Mouse (Mus musculus) embryonic facial prominence, embryonic 14.5 days (tissue): ENCODE measurements at regions not wholly inside any gene's neighbourhood (a gene's known extent, or its start where the extent isn't known, plus 50 kb on each side); places are given as distances from the start of the nearest gene placed in this dataset.

ENCODE experiments used
- ATAC-seq: fragments of 200-750 bp; cut with Nextera tagmentation; 2 replicates; pipeline ENCODE4 v1.8.0; 2017; ENCODE audit warnings: low read depth, moderate number of reproducible peaks, moderate TSS enrichment
- DNase-seq: peaks from one replicate; pipeline ENCODE4 v3.0.0-alpha.2; 2015; ENCODE audit warnings: low spot score
- H3K27ac ChIP-seq: fragments of 300-500 bp; sonication (generic); replicated peaks from 2 replicates; pipeline ENCODE4 v1.5.1; 2014; ENCODE audit warnings: low read depth, mild to moderate bottlenecking, low read length, moderate library complexity
- H3K27me3 ChIP-seq: fragments of 300-500 bp; sonication (generic); replicated peaks from 2 replicates; pipeline ENCODE4 v1.6.1; 2014; ENCODE audit warnings: low read length; ENCODE audit not compliant: control insufficient read depth, insufficient read depth
- H3K36me3 ChIP-seq: fragments of 300-500 bp; sonication (generic); 2 replicates; pipeline ENCODE4 v1.6.1; 2014; ENCODE audit warnings: low read length, mixed read lengths; ENCODE audit not compliant: control insufficient read depth, insufficient read depth
- H3K4me1 ChIP-seq: fragments of 300-500 bp; sonication (generic); 2 replicates; pipeline ENCODE4 v1.6.1; 2014; ENCODE audit warnings: antibody characterized with exemption, low read length; ENCODE audit not compliant: control insufficient read depth, insufficient read depth
- H3K4me2 ChIP-seq: fragments of 300-500 bp; sonication (generic); 2 replicates; pipeline ENCODE4 v1.6.1; 2014; ENCODE audit warnings: low read depth, mild to moderate bottlenecking, low read length, moderate library complexity, mixed read lengths
- H3K4me3 ChIP-seq: fragments of 300-500 bp; sonication (generic); 2 replicates; pipeline ENCODE4 v1.5.1; 2014; ENCODE audit warnings: low read depth, mild to moderate bottlenecking, low read length
- H3K9ac ChIP-seq: fragments of 300-500 bp; sonication (generic); 2 replicates; pipeline ENCODE4 v1.6.1; 2014; ENCODE audit warnings: low read depth, mild to moderate bottlenecking, low read length, moderate library complexity, mixed read lengths
- H3K9me3 ChIP-seq: fragments of 300-500 bp; sonication (generic); 2 replicates; pipeline ENCODE4 v1.6.1; 2016; ENCODE audit warnings: low read length; ENCODE audit not compliant: control insufficient read depth
- WGBS: fragments of 180-500 bp; shearing (Covaris S2); extraction: QIAGEN DNeasy Blood & Tissue Kit; methylation state at CpG from one replicate; pipeline ENCODE4 v1.1.7; 2014; 5-methylcytosine and 5-hydroxymethylcytosine counted together

GRCm38 (mm10) chr11:10193738-10194137, 920.3 kb upstream of the Vwc2 start:
- 27% methylated on average over 3 of the region's 3 CpGs for WGBS
- no peaks in the 10 kb centered on the region for H3K4me1 ChIP-seq
- no peak overlapping the region for H3K27ac ChIP-seq

GRCm38 (mm10) chr11:10194774-10195173, 919.2 kb upstream of the Vwc2 start:
- no peak overlapping the region for H3K27ac ChIP-seq
- H3K4me2 ChIP-seq, result no peak overlapping the region
- no peak overlapping the region for H3K4me3 ChIP-seq
- H3K36me3 ChIP-seq, result no peaks in the 10 kb centered on the region
- ATAC-seq (no peak), DNase-seq (no peak)
- H3K9me3 ChIP-seq, result no peaks in the 10 kb centered on the region
- H3K4me1 ChIP-seq, result no peaks in the 10 kb centered on the region
- WGBS, result 75% methylated on average over 2 of the region's 2 CpGs
- no peak overlapping the region for H3K9ac ChIP-seq
- H3K27me3 ChIP-seq, result no peaks in the 10 kb centered on the region

More at GRCm38 (mm10) chr11:10193738-10194137, 920.3 kb upstream of the Vwc2 start:
- Histone ChIP-seq H3K4me3 (no peak overlapping the region), H3K4me2 (no peak overlapping the region), H3K9ac (no peak overlapping the region), H3K27me3 (no peaks in the 10 kb centered on the region), H3K9me3 (no peaks in the 10 kb centered on the region), H3K36me3 (no peaks in the 10 kb centered on the region)
- ATAC-seq (no peak; the same call in 1 of the 2 replicates), DNase-seq (no peak)

GRCm38 (mm10) chr11:10201021-10201420, 913.0 kb upstream of the Vwc2 start:
- 69% methylated on average over 7 of the region's 7 CpGs for WGBS
- no peaks in the 10 kb centered on the region for H3K36me3 ChIP-seq
- no peaks in the 10 kb centered on the region for H3K4me1 ChIP-seq
- no peak overlapping the region for H3K27ac ChIP-seq
- H3K9me3 ChIP-seq, result no peaks in the 10 kb centered on the region
- H3K4me3 ChIP-seq, result no peak overlapping the region
- H3K9ac ChIP-seq, result no peak overlapping the region
- H3K27me3 ChIP-seq, result no peaks in the 10 kb centered on the region
- DNase-seq, result no peak
- H3K4me2 ChIP-seq, result no peak overlapping the region
- no peak for ATAC-seq

- no peak for DNase-seq
- H3K9me3 ChIP-seq, result no peaks in the 10 kb centered on the region
- no peak overlapping the region for H3K9ac ChIP-seq
- H3K27ac ChIP-seq, result no peak overlapping the region
- 69% methylated on average over 3 of the region's 3 CpGs for WGBS
- no peak overlapping the region for H3K4me2 ChIP-seq
- H3K27me3 ChIP-seq, result no peaks in the 10 kb centered on the region
- H3K4me3 ChIP-seq, result no peak overlapping the region
- no peaks in the 10 kb centered on the region for H3K36me3 ChIP-seq
- no peak for ATAC-seq
- no peaks in the 10 kb centered on the region for H3K4me1 ChIP-seq
These were observed 908.8 kb upstream of the Vwc2 start for GRCm38 (mm10) chr11:10205257-10205656.
